Mouse (Mus musculus): ENCODE measurements around the gene Tysnd1.

Tysnd1 gene

DNA sequence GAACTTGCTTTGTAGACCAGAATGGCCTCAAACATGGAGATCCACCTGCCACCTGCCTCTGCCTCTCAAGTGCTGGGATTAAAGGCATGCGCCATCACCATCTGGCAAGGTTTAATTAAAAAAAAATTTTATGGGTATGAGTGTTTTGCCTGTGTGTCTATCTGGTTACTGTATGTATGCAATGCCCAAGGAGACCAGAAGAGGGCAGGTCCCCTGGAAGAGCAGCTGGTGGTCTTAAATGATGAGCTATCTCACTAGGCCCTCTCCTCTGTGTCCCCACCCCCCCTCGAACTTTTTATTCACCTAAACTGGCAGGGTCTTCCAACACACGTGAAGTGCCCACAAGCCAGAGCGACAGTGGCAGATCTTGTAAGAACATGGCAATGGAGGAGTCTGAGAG is 46.6 kb downstream of the Tysnd1 start:
- DNase-seq (ENCODE audit: low read depth, low spot score): no peak
- H3K36me3 ChIP-seq (ENCODE audit: control insufficient read depth, insufficient read depth, low read length, poor library complexity, severe bottlenecking): no peaks in the 10 kb centered on the region
- H3K27me3 ChIP-seq (ENCODE audit: control insufficient read depth, insufficient read depth, low read length, poor library complexity, severe bottlenecking): no peaks in the 10 kb centered on the region

DNA sequence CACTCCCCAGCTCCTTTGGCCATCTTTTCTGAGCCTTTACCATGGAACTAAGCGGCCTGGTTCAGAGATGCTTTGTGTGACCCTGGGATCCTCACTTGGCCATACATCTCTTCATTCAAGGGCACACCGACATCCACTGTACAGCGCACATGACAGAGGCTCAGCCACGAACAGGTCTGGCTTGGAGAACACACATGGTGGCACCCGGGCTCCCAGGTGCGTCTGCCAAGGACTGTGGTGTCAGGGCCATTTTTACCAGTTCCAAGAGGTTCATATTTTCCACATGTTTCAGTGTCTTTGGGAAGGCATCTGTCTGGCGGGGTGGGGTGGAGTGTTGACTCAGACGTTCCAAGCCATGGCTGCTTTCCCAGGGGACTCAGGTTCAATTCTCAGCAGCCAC is 47.0 kb downstream of the Tysnd1 start:
- no peak for DNase-seq (ENCODE audit: low read depth, low spot score)
- no peaks in the 10 kb centered on the region for H3K36me3 ChIP-seq (ENCODE audit: control insufficient read depth, insufficient read depth, low read length, poor library complexity, severe bottlenecking)
- H3K27me3 ChIP-seq (ENCODE audit: control insufficient read depth, insufficient read depth, low read length, poor library complexity, severe bottlenecking): no peaks in the 10 kb centered on the region

DNA sequence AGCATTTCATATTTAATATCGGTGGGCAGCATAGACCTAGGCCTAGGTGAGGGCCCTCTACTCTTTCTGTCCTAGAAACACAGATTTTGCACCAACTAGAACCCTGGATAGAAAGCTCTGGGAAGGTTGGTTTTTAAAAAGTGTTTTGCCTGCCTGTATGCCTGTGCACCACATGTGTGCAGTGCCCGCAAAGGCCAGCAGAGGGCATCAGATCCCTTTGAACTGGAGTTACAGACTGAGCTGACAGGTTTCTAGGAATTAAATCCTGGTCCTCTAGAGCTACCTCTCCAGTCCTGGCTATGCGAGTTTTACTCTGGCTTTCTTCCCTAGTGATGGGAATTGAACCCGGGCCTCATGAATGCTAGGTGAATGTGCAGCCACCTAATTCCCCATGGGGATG is 49.8 kb downstream of the Tysnd1 start:
- no peaks in the 10 kb centered on the region for H3K27me3 ChIP-seq (ENCODE audit: control insufficient read depth, insufficient read depth, low read length, poor library complexity, severe bottlenecking)
- no peak for DNase-seq (ENCODE audit: low read depth, low spot score)
- no peaks in the 10 kb centered on the region for H3K36me3 ChIP-seq (ENCODE audit: control insufficient read depth, insufficient read depth, low read length, poor library complexity, severe bottlenecking)

DNA sequence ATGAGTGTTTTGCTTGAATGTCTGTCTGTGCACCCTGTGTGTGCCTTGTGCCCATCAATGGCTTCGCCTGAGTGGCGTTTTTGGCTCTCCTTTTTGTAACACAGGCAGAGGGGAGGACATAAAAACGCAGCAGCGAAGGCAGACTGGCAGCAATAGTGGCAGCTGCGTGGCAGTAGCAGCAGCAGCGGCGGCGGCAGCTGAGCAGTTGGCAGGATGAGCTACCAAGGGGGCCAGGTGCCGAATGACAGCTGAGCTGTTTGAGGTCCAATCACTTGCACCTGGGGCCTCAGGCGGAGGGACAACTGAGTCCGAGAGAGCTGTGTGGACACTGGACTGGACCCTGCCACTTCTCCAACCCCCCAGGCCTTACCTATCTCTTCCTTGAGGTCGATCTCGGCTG is 52.0 kb downstream of the Tysnd1 start:
- no peaks in the 10 kb centered on the region for H3K36me3 ChIP-seq (ENCODE audit: control insufficient read depth, insufficient read depth, low read length, poor library complexity, severe bottlenecking)
- no peak for DNase-seq (ENCODE audit: low read depth, low spot score)
- no peaks in the 10 kb centered on the region for H3K27me3 ChIP-seq (ENCODE audit: control insufficient read depth, insufficient read depth, low read length, poor library complexity, severe bottlenecking)

DNA sequence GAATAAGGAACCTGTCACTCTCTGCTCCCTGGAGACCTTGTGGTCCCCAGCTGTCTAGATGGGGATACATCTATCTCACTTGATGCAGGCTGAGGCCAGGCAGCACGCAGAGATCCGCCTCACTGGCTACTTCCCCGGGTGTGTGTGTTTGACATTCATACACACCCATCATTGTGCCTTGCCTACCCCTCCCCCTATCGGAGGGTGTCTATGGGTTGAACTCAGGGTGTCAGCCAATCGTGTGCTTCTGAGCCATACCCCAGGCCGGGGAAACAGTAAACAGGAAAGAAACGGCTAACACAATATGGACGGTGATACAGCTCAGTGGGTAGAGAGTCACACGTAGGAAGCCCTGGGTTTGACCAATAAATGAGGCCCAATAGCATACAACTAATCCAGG is 54.7 kb downstream of the Tysnd1 start:
- no peak for DNase-seq (ENCODE audit: low read depth, low spot score)
- Histone ChIP-seq H3K27me3 (ENCODE audit: control insufficient read depth, insufficient read depth, low read length, poor library complexity, severe bottlenecking) (no peaks in the 10 kb centered on the region), H3K36me3 (ENCODE audit: control insufficient read depth, insufficient read depth, low read length, poor library complexity, severe bottlenecking) (no peaks in the 10 kb centered on the region)

DNA sequence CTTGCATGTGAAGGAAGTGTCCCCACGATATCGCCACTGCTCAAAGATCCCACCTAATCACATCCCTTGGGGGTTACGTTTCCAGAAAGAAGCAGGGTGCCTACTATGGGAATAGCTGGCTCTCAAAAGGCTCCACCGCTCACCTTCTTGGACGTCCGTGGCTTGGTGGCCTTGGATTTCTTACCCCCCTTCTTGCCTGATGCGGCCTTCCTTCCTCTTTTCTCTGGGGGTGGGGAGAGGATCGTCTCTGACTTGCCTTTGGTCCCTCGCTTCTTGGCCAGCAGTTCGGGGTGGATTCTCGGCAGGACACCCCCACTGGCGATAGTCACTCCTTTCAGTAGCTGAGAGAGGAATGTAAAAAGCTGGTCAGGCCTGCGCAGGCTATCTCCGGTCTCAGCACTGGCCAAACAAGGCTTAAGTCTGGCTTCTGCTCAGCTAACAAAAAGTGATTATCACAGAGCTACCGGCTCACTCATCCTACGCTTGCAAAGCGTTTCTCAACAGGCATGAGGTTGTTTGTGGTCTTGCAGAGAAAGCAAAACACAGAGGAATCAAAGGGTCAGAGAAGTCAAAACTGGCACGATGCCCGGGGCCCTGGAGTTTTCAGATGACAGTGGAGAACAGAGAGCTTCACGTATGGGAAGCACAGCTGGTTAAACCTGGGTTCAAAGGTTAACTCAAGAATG is 56.4 kb downstream of the Tysnd1 start:
- no peaks in the 10 kb centered on the region for H3K27me3 ChIP-seq (ENCODE audit: control insufficient read depth, insufficient read depth, low read length, poor library complexity, severe bottlenecking)
- DNase-seq (ENCODE audit: low read depth, low spot score): no peak
- no peaks in the 10 kb centered on the region for H3K36me3 ChIP-seq (ENCODE audit: control insufficient read depth, insufficient read depth, low read length, poor library complexity, severe bottlenecking)
